Mouse (Mus musculus): ENCODE data around the gene Vars2.

The Vars2 gene

GRCm38 (mm10) chr17:35626537-35626936 is 40.9 kb downstream of the Vars2 start, which contains the start of gene Gm9573:
TSS of gene Gm9573 (minus strand) at chr17:35626637.
- no peak for DNase-seq

- no peak for DNase-seq
These were observed 50.3 kb downstream of the Vars2 start for GRCm38 (mm10) chr17:35617127-35617526.
